Mouse (Mus musculus) yolk sac, embryonic 10.5 days (tissue): ENCODE data around the gene Gne.
A peak's percentile ranks its signal among the peaks of the same experiment; 100 is the strongest.

ENCODE experiments used
- DNase-seq: peaks from one replicate; pipeline ENCODE4 v3.0.0-alpha.2; 2017; ENCODE audit warnings: low spot score

The Gne gene

GRCm38 (mm10) chr4:44083945-44084344 is at the start of gene Gne:
Gne (minus strand) TSS chr4:44084177.
- no peak for DNase-seq

DNA sequence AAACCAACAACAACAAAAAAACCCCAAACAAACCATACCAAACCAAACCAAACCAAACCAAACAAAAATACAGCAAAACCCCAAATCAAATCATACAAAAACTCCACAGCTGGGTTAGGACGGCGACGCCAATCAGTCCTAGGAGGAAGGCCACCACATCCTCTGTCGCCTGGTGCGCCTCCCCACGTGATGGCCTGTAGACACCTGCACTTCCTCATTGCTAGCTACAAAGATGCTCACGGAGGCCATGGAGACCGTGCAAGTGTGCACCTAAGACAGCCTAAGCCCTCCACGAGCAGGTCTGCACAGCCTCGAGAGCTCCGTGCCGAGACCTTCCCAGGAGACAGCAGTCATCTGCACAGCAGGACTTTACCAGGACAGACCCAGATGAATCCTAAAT is 42.8 kb upstream of the Gne start:
- no peak for DNase-seq

- DNase-seq, result no peak
Observed at GRCm38 (mm10) chr4:44119410-44120201, 35.6 kb upstream of the Gne start.

- DNase-seq, result no peak
Observed at GRCm38 (mm10) chr4:44115046-44115445, 31.1 kb upstream of the Gne start.

DNA sequence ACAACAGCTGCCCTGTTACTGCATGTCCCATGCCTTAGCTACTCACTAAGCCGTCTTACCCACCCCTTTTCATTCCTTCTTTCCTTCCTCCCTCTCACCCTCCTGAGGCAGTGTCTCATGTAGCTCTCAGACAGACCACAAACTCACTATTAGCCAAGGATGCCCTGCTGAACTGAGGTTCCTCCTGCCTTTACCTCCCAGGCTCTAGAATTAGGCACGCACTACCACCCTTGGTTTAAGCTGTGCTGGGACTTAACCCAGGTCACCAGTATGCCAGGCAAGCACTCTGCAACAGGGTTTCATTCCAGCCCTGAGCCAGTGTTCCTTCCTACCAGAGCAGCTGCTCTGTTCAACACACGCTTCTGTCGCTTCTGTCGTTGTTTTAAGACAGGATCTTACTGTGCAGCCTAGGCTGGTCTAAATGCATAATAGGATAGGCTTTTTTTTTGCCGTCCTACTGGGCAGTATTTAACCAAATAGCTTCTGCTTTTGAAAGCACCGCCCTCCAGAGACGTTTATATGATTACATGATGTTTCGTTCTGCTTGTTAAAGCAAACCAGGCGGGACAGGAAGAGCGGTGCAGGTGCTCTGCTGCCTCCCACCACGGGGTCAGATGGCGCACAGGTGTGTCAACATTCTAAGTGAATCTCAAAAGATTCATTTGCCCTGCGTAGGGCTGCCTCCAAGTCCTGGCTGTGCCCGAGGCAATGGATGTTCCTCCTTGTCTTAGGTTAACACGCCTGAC is 29.6 kb upstream of the Gne start:
- DNase-seq, result no peak

GRCm38 (mm10) chr4:44112741-44113140 is 28.8 kb upstream of the Gne start:
- DNase-seq, result no peak

DNA sequence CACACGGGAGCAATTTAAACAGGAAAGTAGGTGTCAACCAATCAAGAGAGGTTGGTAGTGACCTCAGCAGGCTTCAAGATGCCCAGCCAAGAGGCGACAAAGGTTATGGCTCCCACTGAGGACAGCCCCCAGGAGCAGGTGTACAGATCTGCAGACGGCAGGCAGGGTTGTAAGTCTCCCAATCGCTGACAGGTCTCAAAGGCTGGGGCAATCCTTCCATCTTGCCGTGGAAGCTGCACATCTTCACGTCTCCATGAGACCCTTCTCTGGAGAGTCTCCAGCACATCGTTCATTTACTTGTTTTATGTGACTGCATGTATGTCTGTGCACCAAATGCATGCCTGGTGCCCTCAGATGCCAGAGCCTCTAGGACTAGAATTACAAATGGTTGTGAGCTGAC is 26.8 kb upstream of the Gne start:
- no peak for DNase-seq

DNA sequence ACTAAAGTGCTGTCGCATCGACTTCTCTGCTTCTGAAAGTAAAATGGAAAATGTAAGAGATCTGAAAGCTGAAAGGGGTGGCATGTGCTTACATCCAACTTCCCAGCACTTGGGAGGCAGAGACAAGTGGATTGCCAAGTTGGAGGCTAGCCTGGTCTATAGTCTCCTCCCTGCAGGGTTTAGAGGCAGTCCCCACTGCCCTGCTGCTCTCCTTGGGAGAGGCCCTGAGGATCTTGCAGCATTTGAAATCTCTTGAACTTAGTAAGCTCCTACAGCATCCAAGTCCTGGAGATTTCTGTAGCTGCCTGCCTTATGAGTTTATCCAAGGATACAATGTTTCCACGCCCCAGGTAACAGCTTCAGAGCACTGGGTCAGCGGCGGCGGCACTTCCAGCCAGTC is 24.3 kb upstream of the Gne start:
- DNase-seq, result no peak

- DNase-seq, result no peak
Observed at GRCm38 (mm10) chr4:44107339-44107738, 23.4 kb upstream of the Gne start.

GRCm38 (mm10) chr4:44106297-44106821 is 22.4 kb upstream of the Gne start:
- DNase-seq, result no peak

DNA sequence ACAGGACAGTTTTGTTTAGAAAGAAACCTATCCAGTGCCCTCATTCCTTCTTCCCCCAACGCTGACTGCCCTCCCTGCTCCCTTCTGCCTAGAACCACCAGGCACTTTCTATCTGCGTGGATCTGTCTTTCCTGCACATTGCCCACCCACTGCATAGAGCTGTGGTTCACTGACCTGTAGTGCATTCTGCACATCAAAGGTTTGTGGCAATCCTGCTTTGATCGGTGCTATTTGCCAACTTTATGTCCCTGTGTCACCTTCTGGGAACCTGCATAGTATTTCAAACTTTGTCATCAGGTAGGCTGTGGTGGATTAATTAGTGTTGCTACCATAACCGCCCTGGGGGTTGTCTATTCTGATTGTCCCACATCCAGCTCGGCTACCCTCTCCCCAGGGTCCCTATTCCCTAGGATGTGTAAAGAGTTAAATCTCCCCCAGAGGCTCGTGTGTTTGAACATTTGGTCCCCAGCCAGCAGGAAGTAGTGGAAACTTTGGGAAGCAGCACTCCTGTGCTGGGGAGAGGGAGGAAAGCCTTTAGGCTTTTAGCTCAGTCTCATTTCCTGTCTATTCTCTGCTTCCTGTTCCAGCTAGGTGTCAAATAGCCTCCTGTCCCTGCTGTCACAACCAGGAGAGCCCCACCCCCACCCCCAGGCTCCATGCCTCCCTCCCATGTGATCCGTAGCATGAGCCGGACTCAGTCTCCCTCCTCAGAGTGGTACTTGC is 20.4 kb upstream of the Gne start:
- DNase-seq, result no peak

GRCm38 (mm10) chr4:44103620-44104019 is 19.6 kb upstream of the Gne start:
- no peak for DNase-seq

GRCm38 (mm10) chr4:44097576-44098335 is 13.8 kb upstream of the Gne start:
- DNase-seq, result peak; percentile 50

GRCm38 (mm10) chr4:44094475-44094874 is 10.5 kb upstream of the Gne start:
- no peak for DNase-seq

DNA sequence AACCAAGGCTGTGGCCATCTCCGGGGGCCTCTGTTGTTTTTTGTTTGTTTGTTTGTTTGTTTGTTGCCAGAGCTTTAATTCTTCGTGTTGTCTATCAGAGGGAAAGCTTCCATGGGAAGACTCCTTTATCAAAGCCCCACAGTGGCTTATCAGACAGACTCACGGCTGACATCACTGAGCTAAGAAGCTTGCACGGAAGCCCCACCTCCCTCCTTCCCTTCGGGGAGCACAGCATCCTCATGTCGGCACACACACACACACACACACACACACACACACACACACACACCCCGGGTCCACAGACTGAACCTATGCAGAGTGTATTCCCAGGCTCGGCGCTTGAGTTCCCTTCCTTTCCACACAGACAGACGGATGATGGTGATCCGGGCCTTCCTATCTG is 8.4 kb upstream of the Gne start:
- no peak for DNase-seq

DNA sequence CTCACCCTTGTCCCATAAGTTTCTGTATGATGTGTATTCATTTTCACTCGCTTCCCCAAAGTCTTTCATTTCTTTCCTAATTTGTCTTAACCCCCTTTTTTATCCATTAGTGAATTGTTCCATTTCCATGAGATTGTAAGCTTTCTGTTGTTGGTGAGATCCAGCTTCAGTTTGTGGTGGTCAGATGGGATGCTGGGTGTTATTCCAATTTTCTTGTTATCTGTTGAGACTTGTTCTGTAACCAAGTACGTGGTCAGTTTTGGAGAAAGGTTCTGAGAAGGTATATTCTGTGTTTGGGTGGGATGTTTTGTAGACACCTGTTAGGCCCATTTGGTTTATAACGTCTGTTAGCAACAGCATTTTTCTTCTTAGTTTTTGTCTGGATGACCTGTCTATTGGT is 1.6 kb upstream of the Gne start:
- DNase-seq, result no peak

- DNase-seq, result no peak
Observed at GRCm38 (mm10) chr4:44084602-44085325, 787 bp upstream of the Gne start.

DNA sequence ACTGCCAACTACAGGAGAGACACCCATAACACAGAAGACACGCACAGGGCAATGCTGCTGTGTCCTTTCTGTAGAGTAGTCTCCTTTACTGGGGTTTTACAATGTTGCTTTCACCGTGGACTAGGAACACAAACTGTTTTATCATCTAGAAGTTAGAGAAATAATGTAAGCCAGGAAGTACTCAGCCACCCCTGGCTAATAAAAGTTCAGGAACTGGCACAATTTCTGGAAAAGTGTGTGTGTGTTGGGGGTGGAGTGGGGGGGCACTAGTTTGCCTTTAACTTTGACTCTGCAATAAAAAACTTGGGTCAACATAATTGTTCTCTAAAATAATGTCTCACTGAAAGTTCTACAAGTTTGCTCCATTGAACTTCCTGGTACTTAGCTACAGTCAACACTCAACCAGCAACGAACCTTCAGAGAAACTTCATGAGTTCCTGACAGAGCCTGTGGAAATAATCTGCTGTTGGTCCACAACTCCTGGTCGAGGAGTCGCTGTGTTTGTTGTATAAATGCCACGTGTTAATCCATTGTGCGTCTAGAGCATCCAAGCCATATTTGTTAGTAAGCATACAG is 5.5 kb downstream of the Gne start:
- no peak for DNase-seq

- no peak for DNase-seq
Observed at GRCm38 (mm10) chr4:44074422-44074821, 9.6 kb downstream of the Gne start.

- DNase-seq, result no peak
Observed at GRCm38 (mm10) chr4:44073799-44074198, 10.2 kb downstream of the Gne start.
